Mouse (Mus musculus) ES-E14 (cell line): Measurements from ENCODE around the gene Fcgr4. TPM values are rescaled to one million over a fixed set of nuclear protein-coding genes. Genes with fewer than 3 reads are reported as not detected.

Experiments used
- DNase-seq: peaks from one replicate; pipeline ENCODE4 v3.0.0-alpha.2; 2013; ENCODE audit warnings: low read depth, low spot score
- H3K27ac ChIP-seq: 2 replicates; pipeline ENCODE4 v1.5.1; 2012; ENCODE audit warnings: low read depth, mild to moderate bottlenecking, low read length, moderate library complexity, mixed read lengths; ENCODE audit not compliant: poor library complexity, insufficient read depth, severe bottlenecking
- H3K36me3 ChIP-seq: 2 replicates; pipeline ENCODE4 v1.6.1; 2012; ENCODE audit warnings: mild to moderate bottlenecking, low read length, moderate library complexity, mixed read lengths; ENCODE audit not compliant: control insufficient read depth, poor library complexity, insufficient read depth, severe bottlenecking
- H3K4me1 ChIP-seq, 2 experiments: fragments of 150-350 bp in 1 of 2; sonication (generic) in 1 of 2; 2 replicates each; pipeline ENCODE4 v1.6.1; 2012; ENCODE audit warnings: low read length in 2 of 2, mild to moderate bottlenecking in 1 of 2, mixed read lengths in 1 of 2; ENCODE audit not compliant: control insufficient read depth in 2 of 2, insufficient read depth in 2 of 2, poor library complexity in 1 of 2
- H3K4me3 ChIP-seq, 2 experiments: fragments of 150-350 bp in 1 of 2; sonication (generic) in 1 of 2; 2 replicates each; pipeline ENCODE4 v1.5.1; 2012; ENCODE audit warnings: low read length in 2 of 2, low read depth in 1 of 2, mild to moderate bottlenecking in 1 of 2, mixed read lengths in 1 of 2; ENCODE audit not compliant: insufficient read depth in 1 of 2, poor library complexity in 1 of 2, severe bottlenecking in 1 of 2
- H3K9ac ChIP-seq: 2 replicates; pipeline ENCODE4 v1.6.1; 2012; ENCODE audit warnings: low read depth, mild to moderate bottlenecking, low read length, mixed read lengths; ENCODE audit not compliant: poor library complexity, insufficient read depth, severe bottlenecking
- H3K9me3 ChIP-seq: fragments of 150-350 bp; sonication (generic); 2 replicates; pipeline ENCODE4 v1.6.1; 2012; ENCODE audit warnings: low read depth, mild to moderate bottlenecking, low read length; ENCODE audit not compliant: control insufficient read depth, insufficient read depth
- CHD2 ChIP-seq: IDR thresholded peaks from 2 replicates; pipeline ENCODE4 v1.6.1; 2014; ENCODE audit warnings: mild to moderate bottlenecking, low read depth, low read length, inconsistent platforms
- HCFC1 ChIP-seq: IDR thresholded peaks from 2 replicates; pipeline ENCODE4 v1.6.1; 2012; ENCODE audit warnings: low read length, inconsistent platforms, borderline replicate concordance; ENCODE audit not compliant: insufficient read depth
- MAFK ChIP-seq: IDR thresholded peaks from 2 replicates; pipeline ENCODE4 v1.6.1; 2014; ENCODE audit warnings: mild to moderate bottlenecking, low read depth, low read length, inconsistent platforms; ENCODE audit not compliant: insufficient read depth
- ZC3H11A ChIP-seq: IDR thresholded peaks from 2 replicates; pipeline ENCODE4 v1.6.1; 2012; ENCODE audit warnings: low read depth, mild to moderate bottlenecking, inconsistent platforms, low read length, borderline replicate concordance
- ZNF384 ChIP-seq: IDR thresholded peaks from 2 replicates; pipeline ENCODE4 v1.6.1; 2012; ENCODE audit warnings: low read depth, low read length, inconsistent platforms
- in situ Hi-C, 2 experiments: fragments of 600-800 bp; cut with MboI; formaldehyde crosslinking; loops; one replicate each; pipeline ENCODE4 v1.15.1; 2025; ENCODE audit warnings: low sequenced_read_pairs in 2 of 2, inconsistent platforms in 1 of 2; ENCODE audit not compliant: unreplicated experiment in 2 of 2
- total RNA-seq: library from RNA; depleted of rRNA; stranded (reverse); fragments of 300-350 nt; gene quantifications from 2 replicates; pipeline ENCODE4 v1.2.3, GENCODE M21; 2012

The Fcgr4 gene
- total RNA-seq, 1 experiment: 0.49 TPM

- in situ Hi-C loops: no loop called here
- TF ChIP-seq CHD2: no peak
- TF ChIP-seq HCFC1: no peak
- no peak for TF ChIP-seq ZC3H11A
- TF ChIP-seq ZNF384: 0 out of 2 replicates have a peak, but pooled peaks have one; percentile 14
- TF ChIP-seq MAFK: no peak
- H3K36me3 ChIP-seq: no peaks in the 10 kb centered on the region
These were observed 13.6 kb upstream of the Fcgr4 start for GRCm38 (mm10) chr1:171005081-171005480.

GRCm38 (mm10) chr1:171005586-171005985, 13.1 kb upstream of the Fcgr4 start:
- no peaks in the 10 kb centered on the region for H3K9me3 ChIP-seq
- in situ Hi-C loops: no loop called here
- no peaks in the 10 kb centered on the region for H3K4me1 ChIP-seq
- no peak overlapping the region for H3K9ac ChIP-seq
- H3K27ac ChIP-seq: no peak overlapping the region
- H3K4me3 ChIP-seq: no peak overlapping the region
- TF ChIP-seq MAFK (no peak), ZNF384 (no peak), ZC3H11A (no peak), CHD2 (no peak), HCFC1 (no peak)
- no peaks in the 10 kb centered on the region for H3K36me3 ChIP-seq
- DNase-seq: no peak

More at GRCm38 (mm10) chr1:171005081-171005480, 13.6 kb upstream of the Fcgr4 start:
- H3K9me3 ChIP-seq: no peaks in the 10 kb centered on the region
- no peak overlapping the region for H3K27ac ChIP-seq
- H3K9ac ChIP-seq: no peak overlapping the region
- no peak for DNase-seq
- H3K4me1 ChIP-seq: no peaks in the 10 kb centered on the region
- H3K4me3 ChIP-seq: no peak overlapping the region

- no peak overlapping the region for H3K4me3 ChIP-seq
- no peak for DNase-seq
- no peak overlapping the region for H3K27ac ChIP-seq
- no peak overlapping the region for H3K9ac ChIP-seq
- in situ Hi-C loops: no loop called here
- H3K36me3 ChIP-seq: no peaks in the 10 kb centered on the region
- no peaks in the 10 kb centered on the region for H3K9me3 ChIP-seq
- no peak for TF ChIP-seq ZC3H11A
- TF ChIP-seq MAFK: no peak
- TF ChIP-seq HCFC1: no peak
- TF ChIP-seq ZNF384: no peak
- TF ChIP-seq CHD2: no peak
- H3K4me1 ChIP-seq: no peaks in the 10 kb centered on the region
These were observed 12.4 kb upstream of the Fcgr4 start for GRCm38 (mm10) chr1:171006335-171006734.

- in situ Hi-C loops: no loop called here
- no peaks in the 10 kb centered on the region for H3K36me3 ChIP-seq
- DNase-seq: peak; percentile 47
- H3K9ac ChIP-seq: no peak overlapping the region
- H3K4me3 ChIP-seq: no peak overlapping the region
- TF ChIP-seq HCFC1: no peak
- TF ChIP-seq ZC3H11A: peak; percentile 23; the same call in 1 of the 2 replicates
- no peak for TF ChIP-seq ZNF384
- no peak for TF ChIP-seq CHD2
- TF ChIP-seq MAFK: no peak
- H3K27ac ChIP-seq: no peak overlapping the region
- no peaks in the 10 kb centered on the region for H3K4me1 ChIP-seq
- H3K9me3 ChIP-seq: no peaks in the 10 kb centered on the region
These were observed 11.8 kb upstream of the Fcgr4 start for GRCm38 (mm10) chr1:171006905-171007304.

GRCm38 (mm10) chr1:171011733-171012132, 7.0 kb upstream of the Fcgr4 start:
- Histone ChIP-seq H3K4me1 (no peaks in the 10 kb centered on the region), H3K9me3 (no peaks in the 10 kb centered on the region), H3K9ac (no peak overlapping the region), H3K27ac (no peak overlapping the region), H3K4me3 (no peak overlapping the region), H3K36me3 (no peaks in the 10 kb centered on the region)
- in situ Hi-C loops: no loop called here
- DNase-seq: no peak
- TF ChIP-seq MAFK (no peak), ZNF384 (no peak), ZC3H11A (no peak), HCFC1 (no peak), CHD2 (no peak)
